Mouse (Mus musculus): ENCODE data around the gene Kiss1. TPM values are rescaled to one million over a fixed set of nuclear protein-coding genes. Genes with fewer than 3 reads are reported as not detected.

Gene Kiss1
- polyA plus RNA-seq, 1 experiment from 2014 or later = not detected

DNA sequence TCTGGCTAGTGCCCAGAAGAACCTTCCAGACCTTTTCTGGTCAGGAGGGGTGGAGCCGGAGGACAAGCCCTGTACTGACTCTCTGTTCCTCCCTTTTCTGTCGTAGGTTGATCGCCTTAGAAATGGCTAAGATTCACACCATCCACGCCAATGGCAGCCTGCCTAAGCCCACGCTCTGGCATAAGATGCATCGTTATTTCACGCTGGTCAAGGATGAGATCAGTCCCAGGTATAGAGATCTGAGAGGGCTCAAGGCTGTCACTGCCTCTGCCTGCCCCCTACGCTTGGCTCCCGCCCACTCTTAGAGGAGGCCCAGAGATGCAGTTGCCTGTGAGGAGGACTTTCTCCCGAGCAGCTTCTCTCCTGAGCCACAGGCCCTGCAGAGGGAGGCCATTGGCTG, 47.0 kb downstream of the Kiss1 start:
- DNase-seq (ENCODE audit: low spot score) (no peak), ATAC-seq (replicated peaks; ENCODE audit: low FRiP score, low TSS enrichment, low read depth) (no peak)
- 60% methylated on average over 10 of the region's 10 CpGs for WGBS
- Histone ChIP-seq H3K9me3 (ENCODE audit: control insufficient read depth, low read length) (no peaks in the 10 kb centered on the region), H3K27me3 (replicated peaks; ENCODE audit: control insufficient read depth, insufficient read depth, low read length) (peaks cover 10% of the 10 kb centered on the region), H3K4me2 (ENCODE audit: low read length) (no peak overlapping the region), H3K36me3 (ENCODE audit: control insufficient read depth, insufficient read depth, low read length) (no peaks in the 10 kb centered on the region), H3K27ac (ENCODE audit: low read depth) (no peak overlapping the region), H3K4me3 (ENCODE audit: low read depth, low read length) (no peak overlapping the region), H3K4me1 (replicated peaks; ENCODE audit: control insufficient read depth, insufficient read depth, low read length) (peaks cover 16% of the 10 kb centered on the region; the same call in 1 of the 2 replicates), H3K9ac (ENCODE audit: low read length) (no peak overlapping the region)

GRCm38 (mm10) chr1:133370352-133370751, 48.7 kb downstream of the Kiss1 start:
- H3K4me3 ChIP-seq (ENCODE audit: low read depth, low read length) = no peak overlapping the region
- H3K4me1 ChIP-seq (replicated peaks; ENCODE audit: control insufficient read depth, insufficient read depth, low read length) = peaks cover 8% of the 10 kb centered on the region; the same call in 1 of the 2 replicates
- ATAC-seq (replicated peaks; ENCODE audit: low FRiP score, low TSS enrichment, low read depth) (no peak), DNase-seq (ENCODE audit: low spot score) (no peak)
- H3K9ac ChIP-seq (ENCODE audit: low read length) = no peak overlapping the region
- H3K4me2 ChIP-seq (ENCODE audit: low read length) = no peak overlapping the region
- H3K9me3 ChIP-seq (ENCODE audit: control insufficient read depth, low read length) = no peaks in the 10 kb centered on the region
- H3K27me3 ChIP-seq (replicated peaks; ENCODE audit: control insufficient read depth, insufficient read depth, low read length) = no peaks in the 10 kb centered on the region
- WGBS = 57% methylated on average over 4 of the region's 4 CpGs
- no peaks in the 10 kb centered on the region for H3K36me3 ChIP-seq (ENCODE audit: control insufficient read depth, insufficient read depth, low read length)
- H3K27ac ChIP-seq (ENCODE audit: low read depth) = no peak overlapping the region

- H3K4me2 ChIP-seq (ENCODE audit: low read length) = no peak overlapping the region
- ATAC-seq (replicated peaks; ENCODE audit: low FRiP score, low TSS enrichment, low read depth) = no peak
- H3K9me3 ChIP-seq (ENCODE audit: control insufficient read depth, low read length) = no peaks in the 10 kb centered on the region
- DNase-seq (ENCODE audit: low spot score) = no peak
- no peak overlapping the region for H3K27ac ChIP-seq (ENCODE audit: low read depth)
- WGBS = 73% methylated on average over 6 of the region's 6 CpGs
- H3K4me3 ChIP-seq (ENCODE audit: low read depth, low read length) = no peak overlapping the region
- no peaks in the 10 kb centered on the region for H3K27me3 ChIP-seq (replicated peaks; ENCODE audit: control insufficient read depth, insufficient read depth, low read length)
- peaks cover 8% of the 10 kb centered on the region; the same call in 1 of the 2 replicates for H3K4me1 ChIP-seq (replicated peaks; ENCODE audit: control insufficient read depth, insufficient read depth, low read length)
- H3K9ac ChIP-seq (ENCODE audit: low read length) = no peak overlapping the region
- H3K36me3 ChIP-seq (ENCODE audit: control insufficient read depth, insufficient read depth, low read length) = no peaks in the 10 kb centered on the region
Measured at GRCm38 (mm10) chr1:133371431-133371830, 49.8 kb downstream of the Kiss1 start.

- peaks cover 8% of the 10 kb centered on the region; the same call in 1 of the 2 replicates for H3K4me1 ChIP-seq (replicated peaks; ENCODE audit: control insufficient read depth, insufficient read depth, low read length)
- no peaks in the 10 kb centered on the region for H3K36me3 ChIP-seq (ENCODE audit: control insufficient read depth, insufficient read depth, low read length)
- ATAC-seq (replicated peaks; ENCODE audit: low FRiP score, low TSS enrichment, low read depth) (no peak), DNase-seq (ENCODE audit: low spot score) (no peak)
- no peaks in the 10 kb centered on the region for H3K9me3 ChIP-seq (ENCODE audit: control insufficient read depth, low read length)
- no peak overlapping the region for H3K4me2 ChIP-seq (ENCODE audit: low read length)
- H3K4me3 ChIP-seq (ENCODE audit: low read depth, low read length) = no peak overlapping the region
- no peak overlapping the region for H3K27ac ChIP-seq (ENCODE audit: low read depth)
- no peaks in the 10 kb centered on the region for H3K27me3 ChIP-seq (replicated peaks; ENCODE audit: control insufficient read depth, insufficient read depth, low read length)
- no peak overlapping the region for H3K9ac ChIP-seq (ENCODE audit: low read length)
- WGBS = 61% methylated on average over 8 of the region's 8 CpGs
Measured at GRCm38 (mm10) chr1:133372113-133372512, 50.4 kb downstream of the Kiss1 start.

DNA sequence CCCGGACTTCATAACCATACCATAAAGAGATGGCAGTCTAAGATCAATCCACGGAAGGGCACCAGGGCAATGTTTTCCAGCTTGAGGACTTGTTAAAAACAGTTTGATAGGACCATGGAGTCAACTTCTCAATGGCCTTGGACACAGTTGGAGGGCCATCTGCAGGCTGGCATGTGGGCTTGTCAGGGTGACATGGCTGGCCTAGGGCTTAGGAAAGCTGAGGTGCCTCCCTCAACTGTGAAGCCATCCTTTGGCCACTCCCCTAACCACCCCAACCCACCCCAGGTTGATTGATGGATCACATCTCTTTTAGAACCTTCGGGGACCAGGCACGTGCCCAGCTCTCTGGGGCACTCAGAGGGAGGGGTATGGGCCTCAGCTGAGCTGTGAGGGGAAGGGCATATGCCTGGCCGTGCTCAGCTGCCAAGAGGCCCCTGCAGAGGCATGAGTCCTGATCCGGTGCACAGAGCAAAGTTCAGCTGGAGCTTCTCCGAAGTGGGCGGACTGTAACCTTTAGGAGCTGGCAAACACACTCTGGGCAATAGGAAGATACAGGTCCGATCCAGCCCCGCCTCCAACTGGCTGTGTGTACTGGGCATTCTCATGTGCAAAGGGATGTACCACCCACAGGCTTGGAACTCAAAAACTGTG, 54.1 kb downstream of the Kiss1 start:
- Histone ChIP-seq H3K4me2 (ENCODE audit: low read length) (no peak overlapping the region), H3K9ac (ENCODE audit: low read length) (no peak overlapping the region), H3K27me3 (replicated peaks; ENCODE audit: control insufficient read depth, insufficient read depth, low read length) (no peaks in the 10 kb centered on the region)

GRCm38 (mm10) chr1:133377547-133377946, 55.9 kb downstream of the Kiss1 start:
- H3K9ac ChIP-seq (ENCODE audit: low read length) = no peak overlapping the region
- no peak overlapping the region for H3K27ac ChIP-seq (ENCODE audit: low read depth)
- ATAC-seq (replicated peaks; ENCODE audit: low FRiP score, low TSS enrichment, low read depth) (no peak), DNase-seq (ENCODE audit: low spot score) (no peak)
- H3K4me1 ChIP-seq (replicated peaks; ENCODE audit: control insufficient read depth, insufficient read depth, low read length) = no peaks in the 10 kb centered on the region; the same call in 1 of the 2 replicates
- no peaks in the 10 kb centered on the region for H3K9me3 ChIP-seq (ENCODE audit: control insufficient read depth, low read length)
- 83% methylated on average over 5 of the region's 5 CpGs for WGBS
- H3K4me3 ChIP-seq (ENCODE audit: low read depth, low read length) = no peak overlapping the region
- H3K36me3 ChIP-seq (ENCODE audit: control insufficient read depth, insufficient read depth, low read length) = no peaks in the 10 kb centered on the region
- H3K27me3 ChIP-seq (replicated peaks; ENCODE audit: control insufficient read depth, insufficient read depth, low read length) = no peaks in the 10 kb centered on the region
- no peak overlapping the region for H3K4me2 ChIP-seq (ENCODE audit: low read length)

More for the DNA sequence above, 54.1 kb downstream of the Kiss1 start:
- H3K4me1 ChIP-seq (replicated peaks; ENCODE audit: control insufficient read depth, insufficient read depth, low read length) = no peaks in the 10 kb centered on the region; the same call in 1 of the 2 replicates
- 54% methylated on average over 10 of the region's 10 CpGs for WGBS
- H3K4me3 ChIP-seq (ENCODE audit: low read depth, low read length) = no peak overlapping the region
- H3K27ac ChIP-seq (ENCODE audit: low read depth) = no peak overlapping the region
- H3K36me3 ChIP-seq (ENCODE audit: control insufficient read depth, insufficient read depth, low read length) = no peaks in the 10 kb centered on the region
- H3K9me3 ChIP-seq (ENCODE audit: control insufficient read depth, low read length) = no peaks in the 10 kb centered on the region
- ATAC-seq (replicated peaks; ENCODE audit: low FRiP score, low TSS enrichment, low read depth) = no peak
- no peak for DNase-seq (ENCODE audit: low spot score)

Other genes starting within 250 kb of the Kiss1 start
- 50.6 and 54.4 TPM in 2 replicates for gene Ppp1r15b, start 190.7 kb upstream of the Kiss1 start, polyA plus RNA-seq (2014; fragmentation: Nextera tagmentation; extraction: Ambion mirVana)
- gene Plekha6, start 157.7 kb upstream of the Kiss1 start, polyA plus RNA-seq (2014; fragmentation: Nextera tagmentation; extraction: Ambion mirVana) = 15.9 TPM in 2 replicates
- gene Golt1a, start 12.1 kb upstream of the Kiss1 start, polyA plus RNA-seq (2014; fragmentation: Nextera tagmentation; extraction: Ambion mirVana) = 5.0 and 12.8 TPM in 2 replicates
- 0.51 and 1.4 TPM in 2 replicates for gene Ren1, start 28.6 kb downstream of the Kiss1 start, polyA plus RNA-seq (2014; fragmentation: Nextera tagmentation; extraction: Ambion mirVana)
- 3.7 and 4.6 TPM in 2 replicates for gene Etnk2, start 41.7 kb downstream of the Kiss1 start, polyA plus RNA-seq (2014; fragmentation: Nextera tagmentation; extraction: Ambion mirVana)
- gene Sox13, start 102.5 kb downstream of the Kiss1 start, polyA plus RNA-seq (2014; fragmentation: Nextera tagmentation; extraction: Ambion mirVana) = 12.1 and 12.3 TPM in 2 replicates

Data from intestine, embryonic 14.5 days (tissue).